In the genomic region with DNA sequence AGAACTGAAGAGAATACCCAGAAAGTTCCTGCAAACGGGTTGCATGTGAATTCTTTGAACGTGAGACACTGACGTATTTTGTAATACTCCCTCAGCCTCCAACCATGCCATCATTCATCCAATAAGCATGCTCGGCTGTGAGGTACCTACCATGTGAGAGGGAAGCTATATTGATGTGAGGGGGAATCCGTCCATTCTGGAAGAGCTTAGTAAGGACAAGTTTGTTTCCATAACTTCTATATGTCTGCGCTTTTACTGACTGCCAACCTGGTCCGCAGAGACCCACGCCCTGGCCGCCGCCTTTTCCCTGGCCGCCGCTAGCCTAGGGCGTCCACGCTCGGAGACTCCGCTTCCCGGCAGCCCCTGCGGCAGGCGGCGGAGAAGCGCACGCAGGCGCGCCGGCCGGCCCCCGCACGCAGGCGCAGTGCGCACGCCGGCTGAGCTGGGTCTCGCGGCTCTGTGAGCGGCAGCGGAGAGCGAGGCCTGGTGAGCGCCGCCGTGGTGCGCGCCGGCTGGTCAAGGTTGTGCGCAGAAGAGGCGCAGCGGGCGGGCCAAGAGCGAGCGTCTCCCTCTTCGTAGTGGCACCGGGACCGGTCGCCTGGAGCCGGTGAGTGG, we compare ENCODE assay signal across 8 mouse cellular contexts. TPM values are rescaled to one million over a fixed set of nuclear protein-coding genes. Genes with fewer than 3 reads are reported as not detected.
DNase-seq lines count a peak whose midpoint lies in the region; ATAC-seq lines count a peak whose summit lies in the region.

No protein-coding gene starts in this region.

- ATAC-seq in heart, embryonic 14.5 days (ENCODE audit: insufficient number of reproducible peaks, insufficient read depth, low FRiP score, low read depth): peak; percentile 87
- ATAC-seq in liver, embryonic 13.5 days (ENCODE audit: low read depth): peak; percentile 83
- ATAC-seq in stomach, embryonic 16.5 days (ENCODE audit: insufficient read depth, low FRiP score): peak; percentile 94

- H3K9ac ChIP-seq in heart, embryonic 14.5 days (ENCODE audit: low read length): peak overlapping the region; percentile 97
- H3K9ac ChIP-seq in liver, embryonic 13.5 days: peak overlapping the region; percentile 96
- peak overlapping the region; percentile 93 for H3K9ac ChIP-seq in stomach, embryonic 16.5 days (ENCODE audit: low read length)

- H3K27ac ChIP-seq in brown adipose tissue, adult 24 weeks (replicated peaks; ENCODE audit: low read depth, low read length): peak overlapping the region; percentile 78
- H3K27ac ChIP-seq in heart, embryonic 14.5 days (replicated peaks in 1 of 2; ENCODE audit: control insufficient read depth in 1 of 2, insufficient read depth in 1 of 2, low read depth in 2 of 2, low read length in 2 of 2): peak overlapping the region; percentile 94 to 100
- peak overlapping the region; percentile 100 for H3K27ac ChIP-seq in liver, embryonic 13.5 days
- peak overlapping the region; percentile 99 for H3K27ac ChIP-seq in stomach, embryonic 16.5 days (ENCODE audit: low read length)

- no peaks in the 10 kb centered on the region for H3K36me3 ChIP-seq in heart, embryonic 14.5 days (ENCODE audit: control insufficient read depth, insufficient read depth, low read length)
- no peaks in the 10 kb centered on the region for H3K36me3 ChIP-seq in liver, embryonic 13.5 days
- H3K36me3 ChIP-seq in stomach, embryonic 16.5 days (ENCODE audit: control insufficient read depth, insufficient read depth, low read length): no peaks in the 10 kb centered on the region

- 0% methylated on average over 49 of the region's 54 CpGs for WGBS in heart, embryonic 14.5 days
- WGBS in liver, embryonic 13.5 days (ENCODE audit: insufficient replicate concordance): under 1% methylated on average over 52 of the region's 54 CpGs
- under 1% methylated on average over 54 of the region's 54 CpGs for WGBS in stomach, embryonic 16.5 days

- DNase-seq in CD4-positive, CD25-positive, alpha-beta regulatory T cell, adult 2 months (ENCODE audit: low read depth, low spot score): peak; percentile 96
- DNase-seq in fibroblast of lung, adult 2 months (ENCODE audit: low read depth): peak; percentile 81
- DNase-seq in kidney, postnatal 14 days: peak; percentile 95
- DNase-seq in liver, embryonic 13.5 days: peak; percentile 92
- peak; percentile 93 for DNase-seq in neural tube, embryonic 10.5 days (ENCODE audit: extremely low spot score, low spot score)

- peak overlapping the region; percentile 78 for H3K4me3 ChIP-seq in brown adipose tissue, adult 24 weeks (ENCODE audit: insufficient read depth, low read depth, low read length)
- peak overlapping the region; percentile 90 to 94 for H3K4me3 ChIP-seq in heart, embryonic 14.5 days (ENCODE audit: control insufficient read depth in 1 of 2, insufficient read depth in 1 of 2, low read depth in 1 of 2, low read length in 2 of 2)
- peak overlapping the region; percentile 89 for H3K4me3 ChIP-seq in liver, embryonic 13.5 days (replicated peaks)
- H3K4me3 ChIP-seq in stomach, embryonic 16.5 days (replicated peaks; ENCODE audit: low read length): peak overlapping the region; percentile 87

- H3K4me1 ChIP-seq in brown adipose tissue, adult 24 weeks (ENCODE audit: control insufficient read depth, insufficient read depth, insufficient read length, low read length): no peaks in the 10 kb centered on the region
- H3K4me1 ChIP-seq in heart, embryonic 14.5 days (ENCODE audit: control insufficient read depth in 2 of 2, insufficient read depth in 2 of 2, low read length in 2 of 2): peaks cover 0 to 12% of the 10 kb centered on the region in 2 experiments; a peak in 1 of 4 replicates
- peaks cover 50% of the 10 kb centered on the region for H3K4me1 ChIP-seq in liver, embryonic 13.5 days (replicated peaks)
- peaks cover 9% of the 10 kb centered on the region for H3K4me1 ChIP-seq in stomach, embryonic 16.5 days (ENCODE audit: control insufficient read depth, insufficient read depth, low read length)

- H3K4me2 ChIP-seq in heart, embryonic 14.5 days (ENCODE audit: low read length): peak overlapping the region; percentile 78
- H3K4me2 ChIP-seq in liver, embryonic 13.5 days: peak overlapping the region; percentile 76
- H3K4me2 ChIP-seq in stomach, embryonic 16.5 days (ENCODE audit: low read depth, low read length): peak overlapping the region; percentile 87

- H3K27me3 ChIP-seq in heart, embryonic 14.5 days (ENCODE audit: control insufficient read depth, insufficient read depth, low read length): no peaks in the 10 kb centered on the region
- H3K27me3 ChIP-seq in liver, embryonic 13.5 days: no peaks in the 10 kb centered on the region
- no peaks in the 10 kb centered on the region for H3K27me3 ChIP-seq in stomach, embryonic 16.5 days (ENCODE audit: control insufficient read depth, insufficient read depth, low read length)

- H3K9me3 ChIP-seq in heart, embryonic 14.5 days (ENCODE audit: control insufficient read depth, low read length): no peaks in the 10 kb centered on the region
- no peaks in the 10 kb centered on the region for H3K9me3 ChIP-seq in liver, embryonic 13.5 days (replicated peaks)
- no peaks in the 10 kb centered on the region for H3K9me3 ChIP-seq in stomach, embryonic 16.5 days (replicated peaks; ENCODE audit: control insufficient read depth, low read length)

RNA-seq across cellular contexts. Expression of a gene that starts 4.5 kb away (rescaled TPM):
- 20.4 and 28.2 TPM in 2 replicates for polyA plus RNA-seq in brown adipose tissue, adult 24 weeks (2012; ENCODE audit: insufficient read depth, insufficient read length, missing spikeins)
- 46.0 and 49.8 TPM in 2 replicates for polyA plus RNA-seq in heart, embryonic 14.5 days (2014; fragmentation: Nextera tagmentation; extraction: Ambion mirVana)
- polyA plus RNA-seq in liver, embryonic 13.5 days (2015; fragmentation: Nextera tagmentation; extraction: Ambion mirVana): 34.0 and 45.7 TPM in 2 replicates
- polyA plus RNA-seq in stomach, embryonic 16.5 days (2015; fragmentation: Nextera tagmentation; extraction: Ambion mirVana): 38.9 and 40.0 TPM in 2 replicates

RNA-seq across cellular contexts. Expression of a gene that starts 44.1 kb away (rescaled TPM):
- polyA plus RNA-seq in brown adipose tissue, adult 24 weeks (2012; ENCODE audit: insufficient read depth, insufficient read length, missing spikeins): 6.1 and 6.3 TPM in 2 replicates
- 7.0 TPM in 2 replicates for polyA plus RNA-seq in heart, embryonic 14.5 days (2014; fragmentation: Nextera tagmentation; extraction: Ambion mirVana)
- 3.4 and 4.4 TPM in 2 replicates for polyA plus RNA-seq in liver, embryonic 13.5 days (2015; fragmentation: Nextera tagmentation; extraction: Ambion mirVana)
- polyA plus RNA-seq in stomach, embryonic 16.5 days (2015; fragmentation: Nextera tagmentation; extraction: Ambion mirVana): 7.1 and 9.5 TPM in 2 replicates

RNA-seq across cellular contexts. Expression of a gene that starts 44.7 kb away (rescaled TPM):
- 11.6 and 15.7 TPM in 2 replicates for polyA plus RNA-seq in brown adipose tissue, adult 24 weeks (2012; ENCODE audit: insufficient read depth, insufficient read length, missing spikeins)
- 8.4 and 9.9 TPM in 2 replicates for polyA plus RNA-seq in heart, embryonic 14.5 days (2014; fragmentation: Nextera tagmentation; extraction: Ambion mirVana)
- polyA plus RNA-seq in liver, embryonic 13.5 days (2015; fragmentation: Nextera tagmentation; extraction: Ambion mirVana): 6.8 and 8.8 TPM in 2 replicates
- polyA plus RNA-seq in stomach, embryonic 16.5 days (2015; fragmentation: Nextera tagmentation; extraction: Ambion mirVana): 10.7 and 10.9 TPM in 2 replicates

RNA-seq across cellular contexts. Expression of a gene that starts 58.0 kb away (rescaled TPM):
- 3.3 and 4.1 TPM in 2 replicates for polyA plus RNA-seq in brown adipose tissue, adult 24 weeks (2012; ENCODE audit: insufficient read depth, insufficient read length, missing spikeins)
- 7.8 and 7.9 TPM in 2 replicates for polyA plus RNA-seq in heart, embryonic 14.5 days (2014; fragmentation: Nextera tagmentation; extraction: Ambion mirVana)
- 2.9 and 3.6 TPM in 2 replicates for polyA plus RNA-seq in liver, embryonic 13.5 days (2015; fragmentation: Nextera tagmentation; extraction: Ambion mirVana)
- polyA plus RNA-seq in stomach, embryonic 16.5 days (2015; fragmentation: Nextera tagmentation; extraction: Ambion mirVana): 7.1 and 8.0 TPM in 2 replicates

Comparison
In these comparisons a context has a peak if more than half of its experiments do, and no peak if none do; other contexts are left out.
1. Peak in every context shown above with its lines: DNase-seq, ATAC-seq, H3K4me3 ChIP-seq and H3K27ac ChIP-seq.